ENCODE assay signal across 8 mouse cellular contexts in genomic region chrX:137015099-137015709, GRCm38 (mm10). TPM values are rescaled to one million over a fixed set of nuclear protein-coding genes. Genes with fewer than 3 reads are reported as not detected.
DNase-seq lines count a peak whose midpoint lies in the region; ATAC-seq lines count a peak whose summit lies in the region.

No protein-coding gene starts in this region.

- 56% methylated on average over 6 of the region's 6 CpGs for WGBS in hindbrain, embryonic 10.5 days
- 53% methylated on average over 6 of the region's 6 CpGs for WGBS in hindbrain, embryonic 13.5 days
- 50% methylated on average over 6 of the region's 6 CpGs for WGBS in limb, embryonic 11.5 days

- no peak overlapping the region for H3K4me3 ChIP-seq in hindbrain, embryonic 10.5 days
- H3K4me3 ChIP-seq in hindbrain, embryonic 13.5 days = no peak overlapping the region
- no peak overlapping the region for H3K4me3 ChIP-seq in limb, embryonic 11.5 days (ENCODE audit: low read depth, low read length)

- H3K9me3 ChIP-seq in hindbrain, embryonic 10.5 days = no peaks in the 10 kb centered on the region
- H3K9me3 ChIP-seq in hindbrain, embryonic 13.5 days = no peaks in the 10 kb centered on the region
- no peaks in the 10 kb centered on the region for H3K9me3 ChIP-seq in limb, embryonic 11.5 days (ENCODE audit: control insufficient read depth, low read length)

- no peak overlapping the region for H3K4me2 ChIP-seq in hindbrain, embryonic 13.5 days
- no peak overlapping the region for H3K4me2 ChIP-seq in limb, embryonic 11.5 days (ENCODE audit: low read depth, severe bottlenecking)

- DNase-seq in hindbrain, embryonic 10.5 days (ENCODE audit: low spot score) = peak; percentile 36
- peak; percentile 19 for DNase-seq in Muller cell, postnatal 12 days (ENCODE audit: inconsistent ontology term)
- DNase-seq in cerebellum, adult 9-11 months = peak; percentile 63
- peak; percentile 63 for DNase-seq in limb, embryonic 11.5 days (ENCODE audit: low spot score)
- peak; percentile 19 for DNase-seq in neural tube, embryonic 10.5 days (ENCODE audit: extremely low spot score, low spot score)
- DNase-seq in thymus, postnatal 36 days = peak; percentile 22 to 25

- H3K27ac ChIP-seq in hindbrain, embryonic 10.5 days = no peak overlapping the region
- H3K27ac ChIP-seq in hindbrain, embryonic 13.5 days = no peak overlapping the region
- no peak overlapping the region for H3K27ac ChIP-seq in limb, embryonic 11.5 days (replicated peaks; ENCODE audit: low read depth, low read length)

- no peak overlapping the region for H3K9ac ChIP-seq in hindbrain, embryonic 13.5 days
- H3K9ac ChIP-seq in limb, embryonic 11.5 days (ENCODE audit: low read length) = no peak overlapping the region

- ATAC-seq in hindbrain, embryonic 13.5 days (ENCODE audit: low FRiP score) = no peak
- peak; percentile 75 to 89 for ATAC-seq in hematopoietic stem cell, adult 5-6 weeks (replicated peaks in 1 of 2; ENCODE audit: insufficient read depth in 1 of 2, low FRiP score in 2 of 2, low TSS enrichment in 1 of 2, low read depth in 1 of 2, poor library complexity in 2 of 2, severe bottlenecking in 2 of 2)
- ATAC-seq in limb, embryonic 11.5 days (ENCODE audit: insufficient number of reproducible peaks, low FRiP score, low TSS enrichment, low read depth) = 0 out of 2 replicates have a peak, but pooled peaks have one; percentile 31

- no peaks in the 10 kb centered on the region for H3K27me3 ChIP-seq in hindbrain, embryonic 10.5 days (ENCODE audit: insufficient read depth, poor library complexity, severe bottlenecking)
- no peaks in the 10 kb centered on the region for H3K27me3 ChIP-seq in hindbrain, embryonic 13.5 days
- no peaks in the 10 kb centered on the region for H3K27me3 ChIP-seq in limb, embryonic 11.5 days (ENCODE audit: control insufficient read depth, insufficient read depth, low read length)

- H3K36me3 ChIP-seq in hindbrain, embryonic 10.5 days = no peaks in the 10 kb centered on the region
- H3K36me3 ChIP-seq in hindbrain, embryonic 13.5 days = no peaks in the 10 kb centered on the region
- H3K36me3 ChIP-seq in limb, embryonic 11.5 days (ENCODE audit: control insufficient read depth, insufficient read depth, low read length) = no peaks in the 10 kb centered on the region

- no peaks in the 10 kb centered on the region for H3K4me1 ChIP-seq in hindbrain, embryonic 10.5 days (replicated peaks)
- no peaks in the 10 kb centered on the region for H3K4me1 ChIP-seq in hindbrain, embryonic 13.5 days (replicated peaks)
- no peaks in the 10 kb centered on the region for H3K4me1 ChIP-seq in limb, embryonic 11.5 days (ENCODE audit: control insufficient read depth, insufficient read depth, low read length)

RNA-seq across cellular contexts. Expression of gene Zcchc18, which starts 22.2 kb away (rescaled TPM):
- polyA plus RNA-seq in hindbrain, embryonic 10.5 days (2016; fragmentation: Nextera tagmentation; extraction: Ambion mirVana) = 52.4 and 66.5 TPM in 2 replicates
- polyA plus RNA-seq in hindbrain, embryonic 13.5 days (2015; fragmentation: Nextera tagmentation; extraction: Ambion mirVana) = 264 and 268 TPM in 2 replicates
- 2.3 and 2.6 TPM in 2 replicates for total RNA-seq in hematopoietic stem cell, adult 5-6 weeks (2017)
- 43.4 and 45.2 TPM in 2 replicates for polyA plus RNA-seq in limb, embryonic 11.5 days (2014; fragmentation: Nextera tagmentation; extraction: Ambion mirVana)

RNA-seq across cellular contexts. Expression of gene Slc25a53, which starts 22.9 kb away (rescaled TPM):
- polyA plus RNA-seq in hindbrain, embryonic 10.5 days (2016; fragmentation: Nextera tagmentation; extraction: Ambion mirVana) = 10.4 and 12.1 TPM in 2 replicates
- polyA plus RNA-seq in hindbrain, embryonic 13.5 days (2015; fragmentation: Nextera tagmentation; extraction: Ambion mirVana) = 15.9 and 18.6 TPM in 2 replicates
- 5.6 and 10.0 TPM in 2 replicates for total RNA-seq in hematopoietic stem cell, adult 5-6 weeks (2017)
- 12.7 TPM in 2 replicates for polyA plus RNA-seq in limb, embryonic 11.5 days (2014; fragmentation: Nextera tagmentation; extraction: Ambion mirVana)

RNA-seq across cellular contexts. Expression of gene Fam199x, which starts 34.2 kb away (rescaled TPM):
- 7.9 and 12.2 TPM in 2 replicates for polyA plus RNA-seq in hindbrain, embryonic 10.5 days (2016; fragmentation: Nextera tagmentation; extraction: Ambion mirVana)
- 7.5 and 7.6 TPM in 2 replicates for polyA plus RNA-seq in hindbrain, embryonic 13.5 days (2015; fragmentation: Nextera tagmentation; extraction: Ambion mirVana)
- 16.5 and 20.0 TPM in 2 replicates for total RNA-seq in hematopoietic stem cell, adult 5-6 weeks (2017)
- polyA plus RNA-seq in limb, embryonic 11.5 days (2014; fragmentation: Nextera tagmentation; extraction: Ambion mirVana) = 18.6 and 19.4 TPM in 2 replicates

RNA-seq across cellular contexts. Expression of gene Tmsb15b1, which starts 38.5 kb away (rescaled TPM):
- polyA plus RNA-seq in hindbrain, embryonic 10.5 days (2016; fragmentation: Nextera tagmentation; extraction: Ambion mirVana) = 21.5 and 22.3 TPM in 2 replicates
- 38.3 and 46.4 TPM in 2 replicates for polyA plus RNA-seq in hindbrain, embryonic 13.5 days (2015; fragmentation: Nextera tagmentation; extraction: Ambion mirVana)
- total RNA-seq in hematopoietic stem cell, adult 5-6 weeks (2017) = 13.9 and 18.6 TPM in 2 replicates
- polyA plus RNA-seq in limb, embryonic 11.5 days (2014; fragmentation: Nextera tagmentation; extraction: Ambion mirVana) = 21.1 and 24.1 TPM in 2 replicates

RNA-seq across cellular contexts. Expression of gene Tmsb15l, which starts 38.5 kb away (rescaled TPM):
- polyA plus RNA-seq in hindbrain, embryonic 10.5 days (2016; fragmentation: Nextera tagmentation; extraction: Ambion mirVana) = 4.7 and 5.7 TPM in 2 replicates
- 10.9 and 13.9 TPM in 2 replicates for polyA plus RNA-seq in hindbrain, embryonic 13.5 days (2015; fragmentation: Nextera tagmentation; extraction: Ambion mirVana)
- 20.1 and 33.5 TPM in 2 replicates for total RNA-seq in hematopoietic stem cell, adult 5-6 weeks (2017)
- 6.1 and 8.1 TPM in 2 replicates for polyA plus RNA-seq in limb, embryonic 11.5 days (2014; fragmentation: Nextera tagmentation; extraction: Ambion mirVana)
